Mouse (Mus musculus) ES-Bruce4 (cell line): Measurements from ENCODE around the gene Eif4a1. TPM values are rescaled to one million over a fixed set of nuclear protein-coding genes. Genes with fewer than 3 reads are reported as not detected.
"Not testable (repeated sequence)": the region's sequence is repeated elsewhere in the genome, so short reads cannot be mapped to it uniquely, and the experiment has no call there.

Source experiments
- H3K27ac ChIP-seq: 2 replicates; pipeline ENCODE4 v1.5.1; 2012; ENCODE audit warnings: low read length, inconsistent platforms; ENCODE audit not compliant: insufficient read depth
- H3K27me3 ChIP-seq: 2 replicates; pipeline ENCODE4 v1.6.1; 2012; ENCODE audit warnings: mild to moderate bottlenecking, low read length, inconsistent platforms; ENCODE audit not compliant: control insufficient read depth, poor library complexity, insufficient read depth, severe bottlenecking
- H3K36me3 ChIP-seq: 2 replicates; pipeline ENCODE4 v1.6.1; 2012; ENCODE audit warnings: inconsistent platforms, mild to moderate bottlenecking, low read length, moderate library complexity; ENCODE audit not compliant: control insufficient read depth, poor library complexity, insufficient read depth, severe bottlenecking
- H3K4me1 ChIP-seq: one replicate; pipeline ENCODE4 v1.8.1; 2011; ENCODE audit warnings: low read length; ENCODE audit not compliant: control insufficient read depth, insufficient read depth
- H3K4me3 ChIP-seq: 2 replicates; pipeline ENCODE4 v1.5.1; 2011; ENCODE audit warnings: low read depth, mild to moderate bottlenecking, low read length
- H3K9ac ChIP-seq: 2 replicates; pipeline ENCODE4 v1.6.1; 2012; ENCODE audit warnings: low read depth, mild to moderate bottlenecking, inconsistent platforms; ENCODE audit not compliant: poor library complexity, severe bottlenecking
- H3K9me3 ChIP-seq: replicated peaks from 2 replicates; pipeline ENCODE4 v1.6.1; 2012; ENCODE audit warnings: mild to moderate bottlenecking, low read length, inconsistent platforms; ENCODE audit not compliant: control insufficient read depth, poor library complexity, insufficient read depth, severe bottlenecking
- CTCF ChIP-seq: IDR thresholded peaks from one replicate; pipeline ENCODE4 v1.8.1; 2011; ENCODE audit warnings: low read depth, low read length
- EP300 ChIP-seq: IDR thresholded peaks from 2 replicates; pipeline ENCODE4 v1.6.1; 2011; ENCODE audit warnings: low read depth, low read length; ENCODE audit not compliant: insufficient read depth
- POLR2A ChIP-seq: IDR thresholded peaks from one replicate; pipeline ENCODE4 v1.8.1; 2011; ENCODE audit warnings: low read length; ENCODE audit not compliant: insufficient read depth
- polyA plus RNA-seq: library from polyadenylated mRNA; stranded (reverse); fragments of >200 nt; gene quantifications from 2 replicates; pipeline ENCODE4 v1.2.4, GENCODE M21; 2011; ENCODE audit warnings: low read depth; ENCODE audit not compliant: missing spikeins, insufficient read depth, insufficient read length

Eif4a1 gene
- polyA plus RNA-seq, 1 experiment = 1,464 TPM

DNA sequence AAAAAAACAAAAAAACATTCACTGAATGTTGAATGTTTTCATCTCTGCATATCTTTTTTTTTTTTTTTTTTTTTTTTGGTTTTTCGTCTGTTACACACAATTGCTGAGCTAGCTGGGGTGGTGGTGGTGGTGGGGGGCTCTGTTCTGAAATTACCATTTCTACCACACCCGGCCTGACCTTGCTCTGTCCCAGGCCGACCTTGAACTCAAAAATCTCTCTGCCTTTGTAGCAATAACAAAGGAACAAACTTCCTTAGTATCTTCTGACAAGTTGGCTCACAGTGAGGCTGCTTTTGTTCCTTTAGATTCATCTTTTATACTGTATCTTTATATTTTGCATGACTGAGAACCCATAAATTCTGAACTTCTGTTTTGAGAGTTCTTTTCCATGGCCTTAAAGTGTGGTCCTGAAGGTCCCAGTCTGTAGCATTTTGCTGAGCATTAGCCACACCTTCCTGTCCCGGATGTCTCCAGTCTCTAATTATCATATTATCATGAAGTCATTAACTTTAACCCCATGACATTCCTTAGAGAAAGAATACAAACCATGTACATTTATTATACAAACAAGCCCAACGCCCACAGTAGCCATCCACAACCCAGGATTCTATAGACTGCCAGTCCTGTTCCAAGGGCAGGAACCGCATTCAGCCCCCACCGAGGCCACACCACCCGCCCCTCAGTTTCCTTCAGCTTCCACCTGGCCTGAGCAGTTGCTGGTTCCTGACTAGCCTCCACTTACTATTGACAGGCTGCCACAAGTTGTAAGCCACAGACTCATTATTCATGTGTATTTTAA, 31.8 kb upstream of the Eif4a1 start:
- H3K27ac ChIP-seq = peak overlapping the region; percentile 97
- H3K9ac ChIP-seq = peak overlapping the region; percentile 55
- no peaks in the 10 kb centered on the region for H3K9me3 ChIP-seq
- H3K4me3 ChIP-seq = no peak overlapping the region
- H3K4me1 ChIP-seq = peaks cover 15% of the 10 kb centered on the region
- H3K36me3 ChIP-seq = no peaks in the 10 kb centered on the region
- H3K27me3 ChIP-seq = no peaks in the 10 kb centered on the region
- TF ChIP-seq CTCF (no peak), EP300 (peak; percentile 96), POLR2A (no peak)

GRCm38 (mm10) chr11:69703381-69703780, 31.2 kb upstream of the Eif4a1 start:
- not testable (repeated sequence) for H3K9ac ChIP-seq, H3K9me3 ChIP-seq, H3K4me3 ChIP-seq, H3K36me3 ChIP-seq, H3K27me3 ChIP-seq
- Histone ChIP-seq H3K27ac (peak overlapping the region; percentile 97), H3K4me1 (peaks cover 12% of the 10 kb centered on the region)

GRCm38 (mm10) chr11:69702886-69703285, 30.7 kb upstream of the Eif4a1 start:
- Histone ChIP-seq H3K27ac (peak overlapping the region; percentile 97), H3K4me1 (peaks cover 12% of the 10 kb centered on the region)
- not testable (repeated sequence) for H3K4me3 ChIP-seq, H3K9ac ChIP-seq, H3K9me3 ChIP-seq, H3K27me3 ChIP-seq, H3K36me3 ChIP-seq

- Histone ChIP-seq H3K4me1 (peaks cover 6% of the 10 kb centered on the region), H3K27me3 (no peaks in the 10 kb centered on the region), H3K4me3 (no peak overlapping the region), H3K36me3 (no peaks in the 10 kb centered on the region), H3K27ac (peak overlapping the region; percentile 37), H3K9me3 (no peaks in the 10 kb centered on the region), H3K9ac (no peak overlapping the region)
- TF ChIP-seq EP300 (no peak), POLR2A (no peak)
These were observed 27.4 kb upstream of the Eif4a1 start for GRCm38 (mm10) chr11:69699595-69699994.

- H3K4me1 ChIP-seq = peaks cover 6% of the 10 kb centered on the region
- H3K9me3 ChIP-seq = no peaks in the 10 kb centered on the region
- H3K36me3 ChIP-seq = no peaks in the 10 kb centered on the region
- no peak overlapping the region for H3K9ac ChIP-seq
- no peak overlapping the region for H3K4me3 ChIP-seq
- no peaks in the 10 kb centered on the region for H3K27me3 ChIP-seq
- H3K27ac ChIP-seq = no peak overlapping the region
- no peak for TF ChIP-seq EP300
- no peak for TF ChIP-seq POLR2A
- peak; percentile 33 for TF ChIP-seq CTCF
These were observed 26.4 kb upstream of the Eif4a1 start for GRCm38 (mm10) chr11:69698574-69698973.

- no peaks in the 10 kb centered on the region for H3K36me3 ChIP-seq
- TF ChIP-seq EP300 (no peak), CTCF (no peak), POLR2A (no peak)
- no peaks in the 10 kb centered on the region for H3K27me3 ChIP-seq
- H3K4me3 ChIP-seq = no peak overlapping the region
- H3K9ac ChIP-seq = no peak overlapping the region
- no peak overlapping the region for H3K27ac ChIP-seq
- H3K4me1 ChIP-seq = peaks cover 5% of the 10 kb centered on the region
- no peaks in the 10 kb centered on the region for H3K9me3 ChIP-seq
These were observed 25.2 kb upstream of the Eif4a1 start for GRCm38 (mm10) chr11:69697396-69697795.
